In genomic region chr4:125526425-125526824, GRCm38 (mm10) we compare ENCODE assay signal across 27 mouse cellular contexts. TPM values are rescaled to one million over a fixed set of nuclear protein-coding genes. Genes with fewer than 3 reads are reported as not detected.
"Had no signal": no experiment of that assay in that cellular context is flagged by ENCODE, and none has a peak within 500 bp of the region (broad histone marks: within the 10 kb centered on the region; RNA-seq: fewer than 3 reads in every experiment).

No protein-coding gene starts in this region.

- H3K36me3 ChIP-seq: heart, embryonic 13.5 days; heart, embryonic 15.5 days; hindbrain, embryonic 15.5 days; limb, embryonic 13.5 days; liver, embryonic 13.5 days had no signal

- H3K27ac ChIP-seq: gastrocnemius, adult 2 months; heart, embryonic 13.5 days; heart, embryonic 15.5 days; hindbrain, embryonic 13.5 days; hindbrain, embryonic 15.5 days; hindbrain, postnatal 0 days; layer of hippocampus, adult 2 months; left cerebral cortex, adult 2 months; limb, embryonic 13.5 days; liver, embryonic 13.5 days had no signal

- H3K4me3 ChIP-seq: gastrocnemius, adult 2 months; heart, embryonic 13.5 days; heart, embryonic 15.5 days; hindbrain, embryonic 13.5 days; hindbrain, embryonic 15.5 days; layer of hippocampus, adult 2 months; left cerebral cortex, adult 2 months; limb, embryonic 13.5 days; liver, embryonic 13.5 days had no signal

- H3K9ac ChIP-seq: forebrain, postnatal 0 days; heart, embryonic 13.5 days; heart, embryonic 15.5 days; hindbrain, embryonic 13.5 days; hindbrain, embryonic 15.5 days; limb, embryonic 13.5 days; liver, embryonic 13.5 days had no signal

- H3K27me3 ChIP-seq: heart, embryonic 15.5 days; hindbrain, embryonic 15.5 days; liver, embryonic 13.5 days had no signal

- H3K9me3 ChIP-seq: heart, embryonic 13.5 days; heart, embryonic 15.5 days; hindbrain, embryonic 13.5 days; hindbrain, embryonic 15.5 days; liver, embryonic 13.5 days had no signal

- DNase-seq: forebrain, postnatal 0 days; gastrocnemius, adult 2 months; gastrocnemius, postnatal 10 days; gastrocnemius, postnatal 25 days; heart, adult 18-20 months; heart, postnatal 14 days; heart, postnatal 36 days; kidney, adult 18-20 months; kidney, adult 8-10 months; kidney, postnatal 10 days; kidney, postnatal 25 days; kidney, postnatal 4 days; liver; liver, embryonic 13.5 days had no signal

- ATAC-seq: forebrain, postnatal 0 days; hindbrain, postnatal 0 days; intestine, postnatal 0 days had no signal

- H3K4me2 ChIP-seq: heart, embryonic 11.5 days; heart, embryonic 13.5 days; heart, embryonic 15.5 days; hindbrain, embryonic 13.5 days; hindbrain, embryonic 15.5 days; limb, embryonic 13.5 days; liver, embryonic 11.5 days; liver, embryonic 13.5 days had no signal

- H3K4me1 ChIP-seq: heart, embryonic 13.5 days; heart, embryonic 15.5 days; hindbrain, embryonic 15.5 days; liver, embryonic 13.5 days had no signal

RNA-seq across cellular contexts. Expression of gene Grik3, which starts 35.9 kb away (rescaled TPM):
- total RNA-seq: granulocyte monocyte progenitor cell, adult 5-6 weeks; hematopoietic stem cell, adult 5-6 weeks had no signal
